Mouse (Mus musculus): ENCODE measurements around the gene Cyp2c68. TPM values are rescaled to one million over a fixed set of nuclear protein-coding genes. Genes with fewer than 3 reads are reported as not detected.
"Not testable (repeated sequence)": the region's sequence is repeated elsewhere in the genome, so short reads cannot be mapped to it uniquely, and the experiment has no call there.

Gene Cyp2c68
- 9.7 and 30.4 TPM in 2 replicates for polyA plus RNA-seq (2012; rRNA removed)

- peak; percentile 59 for DNase-seq (ENCODE audit: low read depth, low spot score)
- 31% methylated on average over 2 of the region's 2 CpGs for WGBS
Measured at GRCm38 (mm10) chr19:39740920-39741319, at the start of gene Cyp2c68. Cyp2c68 (minus strand) TSS chr19:39741054.

GRCm38 (mm10) chr19:39785458-39785857, 44.6 kb upstream of the Cyp2c68 start:
- 86% methylated on average over 2 of the region's 2 CpGs for WGBS
- not testable (repeated sequence) for DNase-seq (ENCODE audit: low read depth, low spot score)

GRCm38 (mm10) chr19:39745357-39745756, 4.5 kb upstream of the Cyp2c68 start:
- WGBS = 7% methylated on average over 1 of the region's 1 CpGs
- DNase-seq (ENCODE audit: low read depth, low spot score) = no peak

- not testable (repeated sequence) for DNase-seq (ENCODE audit: low read depth, low spot score)
- 22% methylated on average over 1 of the region's 1 CpGs for WGBS
Measured at GRCm38 (mm10) chr19:39744361-39744760, 3.5 kb upstream of the Cyp2c68 start.

GRCm38 (mm10) chr19:39711116-39711515, 29.7 kb downstream of the Cyp2c68 start:
- WGBS = 84% methylated on average over 2 of the region's 2 CpGs
- DNase-seq (ENCODE audit: low read depth, low spot score) = not testable (repeated sequence)

GRCm38 (mm10) chr19:39665650-39666049, 75.2 kb downstream of the Cyp2c68 start:
- DNase-seq (ENCODE audit: low read depth, low spot score) = not testable (repeated sequence)

GRCm38 (mm10) chr19:39652381-39652780, 88.5 kb downstream of the Cyp2c68 start:
- WGBS = 71% methylated on average over 1 of the region's 1 CpGs
- DNase-seq (ENCODE audit: low read depth, low spot score) = no peak

GRCm38 (mm10) chr19:39648938-39649337, 91.9 kb downstream of the Cyp2c68 start, which contains the start of gene Cyp2c67:
Cyp2c67 (minus strand) TSS chr19:39649051.
- WGBS = 91% methylated on average over 1 of the region's 1 CpGs
- DNase-seq (ENCODE audit: low read depth, low spot score) = no peak

GRCm38 (mm10) chr19:39647519-39647918, 93.3 kb downstream of the Cyp2c68 start:
- WGBS = 93% methylated on average over 9 of the region's 9 CpGs

GRCm38 (mm10) chr19:39644551-39644950, 96.3 kb downstream of the Cyp2c68 start:
- DNase-seq (ENCODE audit: low read depth, low spot score) = not testable (repeated sequence)
- 94% methylated on average over 7 of the region's 7 CpGs for WGBS

More at GRCm38 (mm10) chr19:39647519-39647918, 93.3 kb downstream of the Cyp2c68 start:
- no peak for DNase-seq (ENCODE audit: low read depth, low spot score)

Other genes with a start within 250 kb of the Cyp2c68 start
- gene Cyp2c39, start 230.2 kb downstream of the Cyp2c68 start, polyA plus RNA-seq (2012; rRNA removed) = not detected in 2 replicates
- 0.07 and 0.18 TPM in 2 replicates for gene Cyp2c67, start 92.0 kb downstream of the Cyp2c68 start, polyA plus RNA-seq (2012; rRNA removed)
- 0.11 TPM in 1 of 2 replicates, not detected in the other for gene Cyp2c40, start 71.8 kb upstream of the Cyp2c68 start, polyA plus RNA-seq (2012; rRNA removed)
- gene Cyp2c69, start 145.7 kb upstream of the Cyp2c68 start, polyA plus RNA-seq (2012; rRNA removed) = 0.05 TPM in 1 of 2 replicates, not detected in the other